Mouse (Mus musculus) urinary bladder, adult 2 months (tissue): Measurements from ENCODE around the gene Insl3. TPM values are rescaled to one million over a fixed set of nuclear protein-coding genes. Genes with fewer than 3 reads are reported as not detected.

Source experiments
- DNase-seq: peaks from one replicate; pipeline ENCODE4 v3.0.0; 2022; ENCODE audit warnings: low spot score
- polyA plus RNA-seq: library from polyadenylated mRNA; depleted of rRNA; stranded (reverse); fragments of >200 nt; gene quantifications from 2 replicates; pipeline ENCODE4 v1.2.3, GENCODE M21; 2012; rRNA removed

The Insl3 gene
- 7.7 and 11.7 TPM in 2 replicates for polyA plus RNA-seq

DNA sequence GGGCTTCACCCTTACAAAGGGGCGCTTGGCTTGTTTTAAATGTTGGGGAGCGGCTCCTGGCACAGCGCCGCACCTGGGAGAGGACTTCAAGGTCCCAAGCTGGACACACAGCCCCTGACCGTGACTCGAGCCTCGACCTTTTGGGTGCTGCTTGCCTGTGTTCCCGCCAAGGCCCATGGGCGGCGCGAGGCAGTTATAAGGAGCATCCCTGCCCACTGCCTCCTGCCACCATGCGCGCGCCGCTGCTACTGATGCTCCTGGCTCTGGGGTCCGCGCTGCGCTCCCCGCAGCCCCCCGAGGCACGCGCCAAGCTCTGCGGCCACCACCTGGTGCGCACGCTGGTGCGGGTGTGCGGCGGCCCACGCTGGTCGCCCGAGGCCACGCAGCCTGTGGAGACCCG is at the start of gene Insl3:
TSS of gene Insl3 (plus strand) at position 187 of the 400 bp plus-strand sequence.
- DNase-seq, result no peak

DNA sequence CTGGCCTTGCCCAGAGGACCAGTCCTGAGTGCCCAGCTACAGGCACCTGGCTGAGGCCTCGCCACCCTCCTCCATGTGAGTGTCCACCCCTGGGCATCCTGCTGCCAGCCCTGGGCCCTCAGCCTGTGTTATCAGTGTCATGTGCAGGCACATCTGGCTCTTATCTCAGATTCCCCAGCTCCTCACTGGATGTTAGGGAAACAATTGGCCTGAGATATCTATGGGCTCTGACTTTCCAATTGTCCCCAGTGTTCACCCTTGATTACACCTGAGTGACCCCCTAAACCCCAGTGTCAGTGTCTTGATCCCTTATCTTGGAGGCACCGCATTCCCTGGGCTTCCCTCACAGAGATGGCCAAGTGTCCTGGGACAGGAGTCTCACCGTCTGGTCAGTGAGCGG is 49.7 kb upstream of the Insl3 start:
- DNase-seq, result no peak

DNA sequence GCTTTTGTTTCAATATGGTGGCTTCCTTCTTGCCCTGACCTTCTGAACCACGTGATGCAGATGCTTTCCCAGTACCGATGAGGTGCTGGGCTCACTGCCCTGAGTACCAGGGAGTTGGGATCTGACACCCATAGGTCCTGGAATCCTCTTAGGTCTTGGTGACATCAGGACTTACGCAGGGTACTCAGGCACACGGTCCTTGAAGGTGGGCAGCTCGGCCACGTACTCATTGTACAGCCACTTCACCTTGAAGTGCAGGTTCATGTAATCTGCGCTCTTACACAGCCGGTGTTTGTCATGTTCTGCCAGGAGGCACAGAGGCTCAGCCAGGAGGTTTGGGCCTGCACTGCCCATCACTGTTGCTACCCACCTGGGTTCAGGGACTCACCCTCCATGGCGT is 43.5 kb upstream of the Insl3 start:
- no peak for DNase-seq

DNA sequence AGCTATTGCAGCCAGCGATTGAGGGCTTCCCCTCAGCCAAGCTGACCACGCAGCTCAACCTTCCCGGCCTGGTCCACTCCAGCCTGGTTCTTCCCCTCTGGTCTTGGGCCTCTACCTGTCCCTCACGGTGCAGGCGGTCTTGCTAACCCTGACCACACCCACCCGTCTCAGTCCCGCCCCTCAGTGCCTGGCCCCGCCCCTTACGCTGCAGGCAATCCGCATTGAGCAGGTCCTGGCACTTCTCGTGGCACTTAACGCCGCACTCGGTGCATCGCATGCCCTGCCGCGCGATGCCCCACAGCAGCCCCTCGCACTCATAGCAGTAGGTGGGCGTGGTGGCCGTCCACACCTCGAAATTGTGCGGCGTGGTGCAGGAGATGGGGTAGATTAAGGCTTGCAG is 34.4 kb upstream of the Insl3 start:
- DNase-seq, result no peak

DNA sequence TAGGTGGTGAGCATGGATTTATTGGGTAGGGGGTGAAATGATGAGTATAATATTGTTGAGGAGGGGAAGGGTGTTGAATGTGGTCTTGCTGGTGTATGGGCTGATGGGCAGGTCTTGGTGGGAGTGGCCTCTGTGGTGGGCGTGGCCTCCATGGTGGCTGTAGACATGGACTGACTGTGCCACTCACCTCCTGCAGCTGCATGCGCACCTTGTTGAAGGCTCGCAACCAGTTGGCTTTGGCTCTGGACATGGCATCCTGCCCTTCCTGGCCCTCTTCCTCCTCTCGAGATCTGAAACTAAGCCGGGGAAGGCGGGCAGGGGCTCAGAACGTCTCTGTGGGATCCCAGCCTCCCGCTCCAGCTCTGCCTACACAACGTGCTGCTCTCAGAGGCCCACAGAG is 31.2 kb upstream of the Insl3 start:
- no peak for DNase-seq

DNA sequence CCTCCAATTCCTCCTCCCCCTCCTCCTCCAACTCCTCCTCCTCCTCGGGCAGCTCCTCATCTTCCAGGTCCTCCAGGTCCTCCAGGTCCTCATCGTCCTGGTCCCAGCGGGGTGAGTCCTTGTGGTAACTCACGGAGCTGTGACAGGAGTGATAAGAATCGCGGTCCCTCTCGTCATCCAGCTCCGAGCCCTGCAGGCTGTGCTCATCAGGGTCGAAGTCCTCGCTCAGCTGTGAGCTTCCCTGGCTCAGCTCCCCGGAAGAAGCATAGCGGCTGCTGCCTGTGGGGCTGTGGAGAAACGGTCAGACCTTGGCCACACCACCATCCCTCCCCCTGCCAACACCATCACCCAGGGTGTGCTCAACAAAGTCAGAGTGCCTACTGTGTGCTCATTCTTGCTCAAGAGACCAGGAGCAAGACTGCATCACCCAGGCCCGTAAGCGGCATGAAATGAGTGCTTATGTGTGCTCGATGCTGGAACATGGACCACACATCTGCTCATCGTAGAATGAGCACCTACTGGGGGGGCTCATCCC is 30.4 kb upstream of the Insl3 start:
- DNase-seq, result no peak

DNA sequence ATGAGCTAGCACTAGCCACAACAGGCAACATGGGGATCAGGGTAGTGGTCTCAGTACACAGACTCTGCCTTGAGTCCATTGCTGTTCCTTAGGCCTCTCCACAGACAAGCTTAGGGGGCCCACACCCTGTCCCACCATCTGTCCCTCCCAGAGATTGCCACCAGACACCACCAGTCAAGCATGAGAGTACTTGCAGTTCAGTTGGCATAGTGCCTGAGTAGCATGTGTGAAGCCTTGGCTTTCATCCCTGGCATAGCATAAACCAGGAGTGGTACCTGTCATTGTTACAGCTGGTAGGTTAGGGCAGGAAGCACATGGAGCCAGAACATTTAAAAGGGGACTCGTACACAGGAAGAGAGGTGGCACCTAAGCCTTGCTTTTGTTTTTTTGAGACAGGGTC is 29.3 kb upstream of the Insl3 start:
- DNase-seq, result no peak

DNA sequence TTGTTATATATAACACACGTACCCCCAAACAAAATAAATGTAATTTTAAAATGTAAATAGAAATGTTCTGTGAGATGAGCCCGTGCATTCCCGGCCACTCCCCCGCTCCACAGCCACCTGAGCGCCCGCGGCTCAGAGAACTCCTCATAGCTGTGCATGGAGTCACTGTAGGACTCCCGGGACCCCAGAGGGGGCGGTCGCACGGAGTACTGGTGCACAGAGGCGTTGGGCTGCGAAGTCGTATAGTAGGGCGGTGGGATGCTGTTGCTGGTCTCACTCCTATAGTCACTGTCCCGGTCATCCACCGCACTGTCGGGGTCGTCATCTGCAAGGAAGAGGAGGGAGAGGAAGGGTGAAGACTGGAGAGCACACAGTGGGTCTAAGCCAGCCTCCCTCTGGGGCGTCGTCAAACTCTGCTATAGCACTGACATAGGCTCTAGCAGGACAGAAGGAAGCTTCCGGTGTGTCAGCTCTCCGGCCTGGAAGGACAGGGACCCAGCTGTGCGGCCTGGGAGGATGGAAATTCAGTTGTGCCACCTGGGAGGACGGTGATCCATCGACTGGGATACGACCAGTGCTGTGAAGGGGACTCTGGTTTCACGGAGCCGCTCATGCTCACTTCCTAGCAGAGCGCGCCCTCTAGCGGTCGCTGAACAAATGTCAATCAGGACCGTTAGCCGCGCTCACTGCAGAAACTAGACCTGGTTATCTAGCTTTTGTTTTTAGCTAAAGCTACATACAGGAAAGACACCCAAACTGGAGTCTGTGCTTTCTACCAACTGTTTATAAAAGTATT is 28.5 kb upstream of the Insl3 start:
- peak; percentile 72 for DNase-seq

DNA sequence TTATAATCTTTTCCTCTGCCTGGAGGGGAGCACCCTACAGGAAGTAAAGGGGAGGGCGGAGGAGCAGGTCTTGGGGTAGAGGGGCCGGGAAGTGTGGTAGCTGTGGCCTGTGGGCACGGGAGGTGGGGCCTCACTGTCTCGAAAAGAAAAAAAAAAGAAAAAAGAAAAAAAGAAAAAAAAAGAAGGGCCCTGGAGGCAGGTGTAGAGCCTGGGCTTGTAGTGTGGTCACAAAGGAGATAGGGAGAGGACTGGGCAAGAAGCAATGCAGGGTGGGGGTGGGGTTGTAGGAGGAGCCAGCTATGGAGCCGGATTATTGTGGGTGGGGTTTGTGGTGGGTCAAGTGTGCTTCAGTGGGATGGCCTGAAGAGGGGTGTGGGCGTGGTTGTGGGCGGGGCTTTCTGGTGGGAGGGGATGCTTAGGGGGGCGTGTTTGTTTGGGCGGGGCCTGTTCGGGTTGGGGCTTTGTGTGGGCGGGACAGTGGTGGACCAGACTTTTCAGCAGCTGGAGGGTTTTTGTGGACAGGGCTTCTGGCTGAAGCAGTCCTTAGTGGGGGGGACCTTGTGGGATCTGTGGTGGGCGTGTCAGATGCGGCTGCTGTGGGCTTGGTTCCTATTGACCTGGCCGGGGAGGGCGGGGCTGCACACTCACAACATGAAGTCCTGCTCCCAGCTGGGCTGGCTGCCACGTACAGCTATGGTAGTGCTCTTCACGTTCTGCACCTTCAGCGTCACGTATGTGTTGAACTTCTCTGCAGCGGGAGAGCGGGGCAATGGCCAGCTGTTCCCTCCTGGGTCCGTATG is 23.5 kb upstream of the Insl3 start:
- DNase-seq, result no peak

DNA sequence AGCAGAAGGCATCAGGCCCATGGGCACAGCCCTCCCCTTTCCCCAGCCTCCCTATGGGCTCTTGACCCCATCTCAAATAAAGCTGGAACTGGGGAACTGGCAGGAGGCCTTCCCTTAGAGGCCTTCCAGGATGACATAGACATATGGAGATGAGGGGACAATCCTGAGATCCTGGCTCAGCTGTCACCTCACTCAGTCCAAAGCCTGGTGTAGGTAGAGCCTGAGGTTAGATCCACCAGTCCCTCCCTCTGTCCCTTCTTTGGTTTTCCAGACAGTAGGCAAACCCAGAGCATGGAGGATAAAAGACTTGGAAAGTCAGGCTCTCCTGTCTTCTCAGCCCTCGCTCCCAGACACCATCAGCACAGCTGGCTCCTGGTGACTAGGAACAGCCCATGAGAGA is 22.2 kb upstream of the Insl3 start:
- DNase-seq, result no peak

DNA sequence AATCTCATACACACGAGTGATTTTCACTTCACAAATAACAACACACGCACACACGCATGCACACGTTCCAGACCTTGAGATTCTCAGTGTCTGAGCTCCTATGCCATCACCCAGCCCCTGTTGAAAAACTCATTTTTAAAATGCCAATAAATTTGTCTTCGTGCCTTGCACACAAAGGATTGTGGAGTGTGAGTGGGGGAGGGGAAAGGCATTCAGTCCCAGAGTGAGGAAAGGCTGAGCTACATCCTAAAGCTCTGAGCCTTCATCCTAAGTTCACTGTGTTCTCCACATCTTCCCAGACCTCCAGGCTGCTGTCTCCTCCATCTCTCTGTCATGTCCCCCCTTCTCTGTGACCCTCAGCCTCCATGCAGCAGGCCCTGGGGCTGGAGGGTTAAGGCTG is 21.8 kb upstream of the Insl3 start:
- DNase-seq, result no peak

DNA sequence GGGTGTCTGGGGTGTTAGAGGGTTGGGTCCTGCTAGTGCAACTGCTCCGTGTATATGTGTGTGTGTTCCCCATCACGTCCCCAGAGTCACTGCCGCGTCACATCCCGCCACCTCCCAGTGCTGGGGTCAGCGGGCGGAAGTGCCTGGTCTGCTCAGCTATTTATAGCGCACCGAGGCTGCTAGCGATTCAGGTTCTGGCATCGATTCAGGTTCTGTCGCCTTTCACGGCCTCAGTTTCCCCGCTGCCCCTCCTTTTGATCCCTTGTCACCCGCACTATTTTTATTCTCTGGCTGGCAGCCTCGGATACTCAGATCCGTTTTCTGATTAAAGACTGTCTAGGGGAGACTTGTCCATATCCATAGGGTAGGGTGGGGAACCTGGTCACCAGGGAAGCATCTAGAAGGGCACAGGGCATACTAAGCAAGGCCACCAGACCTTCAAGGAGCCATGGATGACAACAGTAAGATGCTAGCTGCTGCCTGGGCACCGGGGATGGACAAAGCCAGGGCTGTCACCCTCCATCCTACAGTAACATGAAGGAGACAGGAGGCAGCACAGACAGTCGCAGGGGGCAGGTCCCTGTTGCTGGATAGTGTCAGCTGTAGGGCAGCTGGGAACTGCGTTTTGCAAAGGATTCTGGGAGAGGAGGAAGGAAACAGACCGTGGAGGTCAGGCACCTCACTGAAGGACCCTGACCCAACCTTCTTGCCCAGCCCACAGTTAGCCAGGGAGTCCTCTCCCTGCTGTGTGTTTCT is 20.6 kb upstream of the Insl3 start:
- no peak for DNase-seq

DNA sequence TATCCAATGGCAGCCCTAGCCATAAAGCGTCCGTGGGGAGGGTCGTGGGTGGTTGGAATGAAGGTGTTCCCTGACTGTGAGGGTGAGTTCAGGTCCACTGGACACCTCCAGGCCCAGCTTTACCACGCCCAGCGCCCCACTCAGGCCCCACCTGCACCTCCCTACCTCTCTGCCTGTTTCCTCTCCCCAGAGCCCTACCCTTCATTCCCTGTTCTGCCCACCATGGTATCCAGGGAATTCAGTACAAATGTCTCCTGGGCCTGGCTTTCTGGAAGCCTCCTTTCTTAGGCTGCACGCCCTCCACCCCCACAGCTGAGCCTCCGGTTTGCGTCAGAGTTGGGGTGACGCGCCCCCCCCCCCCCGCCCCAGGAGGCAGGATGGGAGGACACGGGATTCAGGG is 18.8 kb upstream of the Insl3 start:
- no peak for DNase-seq

DNA sequence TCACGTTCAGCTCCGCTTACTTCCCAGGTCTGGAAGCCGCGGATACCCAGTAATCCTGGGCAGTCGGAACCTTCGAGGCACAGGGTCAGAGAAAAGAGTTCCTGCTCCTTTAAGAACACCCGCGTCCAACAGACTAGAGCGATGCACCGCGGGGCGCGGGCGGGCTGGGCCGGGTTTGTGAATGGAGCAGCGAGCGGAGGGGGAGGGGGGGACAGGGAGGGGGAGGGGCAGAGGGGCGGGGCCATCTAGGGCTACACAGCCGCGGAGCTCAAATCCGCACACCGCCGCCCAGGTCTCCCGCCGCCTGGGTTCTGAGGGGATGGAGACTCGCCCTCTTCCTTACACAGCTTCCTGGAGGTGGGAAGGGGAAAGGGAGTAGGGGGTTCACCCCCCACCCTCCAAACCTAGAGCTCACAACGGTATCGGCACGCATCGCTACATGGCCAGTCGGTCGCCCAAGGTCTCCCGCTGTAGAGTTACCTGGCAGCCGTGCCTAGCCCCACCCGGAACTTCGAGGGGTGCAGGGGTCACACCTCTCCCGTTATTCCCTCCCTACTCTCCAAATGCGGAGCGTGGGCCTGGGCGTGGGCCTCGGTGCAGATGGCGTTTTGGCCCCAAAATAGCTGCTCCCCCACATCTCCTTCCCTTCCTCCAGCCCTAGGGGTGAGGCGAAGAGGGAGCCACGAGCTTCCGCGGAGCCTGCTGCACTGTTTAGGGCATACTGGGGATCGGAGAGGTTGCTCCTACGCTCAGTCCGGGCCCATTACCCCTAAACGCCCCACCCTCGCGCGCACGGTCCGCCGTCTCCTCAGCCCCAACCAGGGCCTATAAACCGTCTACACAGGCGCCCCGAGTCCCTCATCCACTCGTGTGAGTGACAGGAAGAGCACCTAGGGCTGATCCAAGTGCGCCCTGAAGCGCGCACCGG is 18.1 kb upstream of the Insl3 start:
- DNase-seq, result no peak

DNA sequence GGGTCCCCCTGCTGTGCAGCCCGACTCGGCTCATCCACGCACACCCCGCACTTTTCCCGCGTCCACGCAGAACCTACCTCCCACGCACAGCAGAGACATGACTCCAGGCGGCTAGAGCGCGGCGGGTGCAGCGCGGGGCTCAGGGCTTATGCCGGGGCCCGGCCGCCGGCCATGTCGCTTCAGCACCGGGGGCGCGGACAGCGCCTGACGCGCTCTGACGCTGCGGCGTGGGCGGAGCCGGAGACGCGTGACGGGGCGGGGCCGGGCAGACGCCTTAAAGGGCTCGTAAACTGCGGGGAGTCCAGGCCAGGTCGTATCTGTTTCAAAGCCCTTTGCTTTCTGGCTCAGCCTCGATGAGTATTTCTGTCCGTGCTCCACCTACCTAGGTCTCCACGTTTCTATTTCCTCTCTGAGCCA is 17.5 kb upstream of the Insl3 start, which contains the start of gene Unc13a:
TSS of gene Unc13a (minus strand) at position 209 of the 417 bp plus-strand sequence.
- peak; percentile 80 for DNase-seq

DNA sequence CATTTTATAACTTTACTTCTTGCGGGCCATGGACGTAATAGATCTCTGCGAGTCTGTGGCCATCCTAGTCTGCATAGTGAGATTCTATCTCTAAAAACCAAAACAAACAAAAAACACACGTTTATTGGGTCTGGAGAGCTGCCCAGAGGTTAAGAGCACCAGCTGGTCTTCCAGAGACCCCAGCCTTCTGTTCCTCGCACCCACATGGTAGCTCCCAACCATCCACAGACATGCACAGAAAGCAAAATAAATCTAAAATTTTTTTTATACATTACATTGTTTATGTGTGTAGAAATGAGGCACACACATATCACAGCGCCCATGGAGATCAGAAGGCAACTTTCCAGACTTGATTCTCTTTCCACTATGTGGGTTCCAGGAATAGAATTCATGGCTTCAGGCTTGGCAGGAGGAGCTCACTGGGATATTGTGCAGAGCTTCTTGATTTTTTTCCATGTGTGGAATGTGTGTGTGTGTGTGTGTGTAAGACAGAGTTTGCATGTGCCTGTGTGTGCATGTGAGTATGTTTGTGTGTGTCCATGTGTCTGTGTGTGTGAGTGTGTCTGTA is 16.8 kb upstream of the Insl3 start:
- no peak for DNase-seq

DNA sequence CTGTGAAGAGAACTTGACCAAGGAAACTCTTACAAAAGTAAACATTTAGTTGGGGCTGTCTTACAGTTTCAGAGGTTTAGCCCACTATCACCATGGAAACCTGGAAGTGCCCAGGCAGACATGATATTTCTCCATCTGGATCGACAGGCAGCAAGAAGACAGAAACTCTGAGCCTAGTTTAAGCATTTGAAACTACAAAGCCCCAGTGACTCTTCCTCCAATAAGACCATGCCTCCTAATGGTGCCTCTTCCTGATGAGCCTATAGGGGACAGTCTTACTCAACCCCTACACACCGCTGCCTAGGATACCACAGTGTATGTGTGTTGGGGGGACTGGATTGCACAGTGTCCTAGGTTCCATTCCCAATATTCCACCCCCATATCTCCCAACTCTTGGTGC is 14.9 kb upstream of the Insl3 start:
- DNase-seq, result no peak

DNA sequence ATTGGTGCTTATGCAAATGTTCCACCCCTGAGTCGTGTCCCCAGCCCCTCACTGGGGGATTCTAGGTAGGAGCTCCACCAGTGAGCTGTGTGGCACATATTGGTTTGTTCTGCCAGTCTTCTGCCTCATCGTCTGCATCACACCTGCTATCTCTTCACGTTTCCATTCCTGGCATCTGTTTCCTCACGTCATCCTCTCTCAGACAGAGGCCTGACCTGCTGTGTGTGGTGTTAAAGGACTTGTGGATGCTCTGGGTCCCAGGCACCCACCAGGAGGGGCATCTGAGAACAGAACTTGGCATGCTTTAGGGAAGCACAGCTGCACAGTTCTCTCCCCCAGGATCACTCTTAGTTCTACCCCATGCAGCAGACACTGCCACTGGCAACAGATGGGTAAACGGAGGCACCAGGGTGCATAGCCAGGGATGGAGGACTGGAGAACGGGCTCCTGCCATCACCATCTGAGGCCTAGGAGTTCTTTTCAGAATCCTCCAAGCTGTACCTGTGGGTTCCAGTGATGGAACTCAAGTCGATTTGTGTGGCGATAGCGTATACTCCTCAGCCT is 13.5 kb upstream of the Insl3 start:
- DNase-seq, result no peak

DNA sequence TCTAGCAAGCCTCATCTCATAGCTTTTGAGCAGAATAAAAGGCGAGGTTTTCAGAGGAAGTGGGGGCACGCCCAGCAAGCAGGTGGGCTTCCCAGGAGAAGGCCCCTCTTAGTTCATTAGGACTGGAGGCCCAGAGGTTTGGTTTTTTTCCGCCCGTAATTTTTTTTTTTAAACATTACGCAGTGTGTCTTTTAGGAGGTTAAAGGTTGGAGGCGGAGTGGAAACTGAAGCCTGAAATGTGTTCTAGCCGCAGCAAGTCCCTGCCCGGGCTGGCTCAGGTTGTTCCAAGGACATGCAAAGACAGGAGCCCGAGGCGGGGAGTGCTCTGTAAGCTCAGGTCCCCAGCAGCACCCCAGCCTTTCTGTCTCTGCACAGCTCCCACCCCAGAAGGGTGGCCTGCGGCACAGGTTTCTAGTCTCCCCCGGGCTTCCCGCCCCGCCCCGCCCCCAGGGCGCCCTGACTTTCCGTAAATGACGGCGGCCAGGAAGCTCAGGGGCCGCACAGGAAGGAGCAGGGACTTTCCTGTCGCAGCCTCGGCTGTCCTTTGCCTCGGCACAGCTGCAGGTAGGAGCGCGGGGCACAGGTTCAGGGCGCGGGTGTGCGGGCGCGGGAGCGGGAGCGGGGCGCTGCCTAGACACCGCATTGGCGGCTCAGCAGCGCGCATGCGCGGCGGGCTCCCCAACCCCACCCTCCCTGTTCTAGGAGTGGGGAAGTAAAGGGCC is 12.8 kb upstream of the Insl3 start, which contains the start of gene Jak3:
TSS of gene Jak3 (plus strand) at position 277 of the 722 bp plus-strand sequence.
- DNase-seq, result peak; percentile 69
